Mouse (Mus musculus) intestine, embryonic 14.5 days (tissue): ENCODE measurements around the gene Pnpla3. TPM values are rescaled to one million over a fixed set of nuclear protein-coding genes. Genes with fewer than 3 reads are reported as not detected.

Experiments used
- ATAC-seq: fragments of 200-750 bp; cut with Nextera tagmentation; replicated peaks from 2 replicates; pipeline ENCODE4 v1.8.0; 2017; ENCODE audit warnings: low read depth, moderate number of reproducible peaks, moderate TSS enrichment, moderate library complexity; ENCODE audit not compliant: low FRiP score, low TSS enrichment
- DNase-seq: peaks from one replicate; pipeline ENCODE4 v3.0.0-alpha.2; 2018; ENCODE audit warnings: low spot score
- H3K27ac ChIP-seq: fragments of 300-500 bp; sonication (generic); 2 replicates; pipeline ENCODE4 v1.5.1; 2014; ENCODE audit warnings: low read depth, mild to moderate bottlenecking, control low read depth
- H3K27me3 ChIP-seq: fragments of 300-500 bp; sonication (generic); replicated peaks from 2 replicates; pipeline ENCODE4 v1.6.1; 2014; ENCODE audit warnings: low read length, control low read depth; ENCODE audit not compliant: control insufficient read depth, insufficient read depth
- H3K36me3 ChIP-seq: fragments of 300-500 bp; sonication (generic); 2 replicates; pipeline ENCODE4 v1.6.1; 2014; ENCODE audit warnings: low read length, control low read depth; ENCODE audit not compliant: control insufficient read depth, insufficient read depth
- H3K4me1 ChIP-seq: fragments of 300-500 bp; sonication (generic); replicated peaks from 2 replicates; pipeline ENCODE4 v1.6.1; 2014; ENCODE audit warnings: low read length, control low read depth, mixed read lengths; ENCODE audit not compliant: control insufficient read depth, insufficient read depth
- H3K4me2 ChIP-seq: fragments of 300-500 bp; sonication (generic); 2 replicates; pipeline ENCODE4 v1.6.1; 2014; ENCODE audit warnings: low read length
- H3K4me3 ChIP-seq: fragments of 300-500 bp; sonication (generic); 2 replicates; pipeline ENCODE4 v1.5.1; 2014; ENCODE audit warnings: low read depth, low read length, control low read depth, mixed read lengths
- H3K9ac ChIP-seq: fragments of 300-500 bp; sonication (generic); 2 replicates; pipeline ENCODE4 v1.6.1; 2014; ENCODE audit warnings: mild to moderate bottlenecking, low read length
- H3K9me3 ChIP-seq: fragments of 300-500 bp; sonication (generic); 2 replicates; pipeline ENCODE4 v1.6.1; 2016; ENCODE audit warnings: low read length, control low read depth; ENCODE audit not compliant: control insufficient read depth
- WGBS: fragments of 180-500 bp; shearing (Covaris S2); extraction: QIAGEN DNeasy Blood & Tissue Kit; methylation state at CpG from one replicate; pipeline ENCODE4 v1.1.7; 2014; 5-methylcytosine and 5-hydroxymethylcytosine counted together
- polyA plus RNA-seq: library from polyadenylated mRNA; unstranded; fragments of >200 nt; fragmentation: Nextera tagmentation; extraction: Ambion mirVana; gene quantifications from 2 replicates; pipeline ENCODE4 v1.2.1, GENCODE M21; 2014

Pnpla3 gene
- polyA plus RNA-seq, 1 experiment from 2014 or later: 0.41 TPM

DNA sequence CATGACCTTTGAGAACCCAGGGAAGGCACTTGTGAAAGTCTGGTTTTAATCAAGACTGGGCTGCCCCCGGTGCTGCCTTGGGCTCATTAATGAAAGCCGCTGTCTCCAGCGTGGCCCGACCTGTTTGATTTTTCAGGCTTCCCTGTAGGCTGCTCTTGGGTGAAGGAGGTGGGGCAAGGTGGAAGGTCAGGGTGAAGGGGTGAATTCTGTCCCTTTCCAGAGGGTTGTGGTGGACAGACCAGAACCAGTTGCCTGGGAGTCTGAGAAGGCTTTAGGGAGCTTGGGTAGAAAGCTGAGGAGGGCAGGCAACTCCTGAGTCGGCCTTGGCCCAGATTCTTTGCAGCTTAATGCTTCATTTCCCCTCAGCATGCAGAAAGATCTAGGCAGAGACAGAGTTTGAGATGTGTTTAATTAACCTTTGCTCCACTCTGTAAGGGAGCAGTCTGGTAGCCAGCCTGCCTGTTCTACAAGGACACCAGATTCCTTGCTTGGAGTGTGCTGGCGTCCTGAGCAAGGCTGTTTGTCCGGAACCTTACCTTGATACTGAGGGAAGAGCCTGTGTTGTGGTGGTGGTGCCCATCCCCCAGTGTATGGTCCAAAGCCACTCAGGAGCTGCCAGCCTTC, 48.9 kb downstream of the Pnpla3 start:
- DNase-seq: no peak
- H3K27ac ChIP-seq: no peak overlapping the region
- no peak overlapping the region for H3K9ac ChIP-seq
- no peak overlapping the region for H3K4me3 ChIP-seq
- no peak overlapping the region for H3K4me2 ChIP-seq
- H3K4me1 ChIP-seq: peaks cover 19% of the 10 kb centered on the region
- ATAC-seq: no peak
- H3K9me3 ChIP-seq: no peaks in the 10 kb centered on the region
- peaks cover 28% of the 10 kb centered on the region; the same call in 1 of the 2 replicates for H3K36me3 ChIP-seq
- 15% methylated on average over 7 of the region's 7 CpGs for WGBS
- H3K27me3 ChIP-seq: no peaks in the 10 kb centered on the region

DNA sequence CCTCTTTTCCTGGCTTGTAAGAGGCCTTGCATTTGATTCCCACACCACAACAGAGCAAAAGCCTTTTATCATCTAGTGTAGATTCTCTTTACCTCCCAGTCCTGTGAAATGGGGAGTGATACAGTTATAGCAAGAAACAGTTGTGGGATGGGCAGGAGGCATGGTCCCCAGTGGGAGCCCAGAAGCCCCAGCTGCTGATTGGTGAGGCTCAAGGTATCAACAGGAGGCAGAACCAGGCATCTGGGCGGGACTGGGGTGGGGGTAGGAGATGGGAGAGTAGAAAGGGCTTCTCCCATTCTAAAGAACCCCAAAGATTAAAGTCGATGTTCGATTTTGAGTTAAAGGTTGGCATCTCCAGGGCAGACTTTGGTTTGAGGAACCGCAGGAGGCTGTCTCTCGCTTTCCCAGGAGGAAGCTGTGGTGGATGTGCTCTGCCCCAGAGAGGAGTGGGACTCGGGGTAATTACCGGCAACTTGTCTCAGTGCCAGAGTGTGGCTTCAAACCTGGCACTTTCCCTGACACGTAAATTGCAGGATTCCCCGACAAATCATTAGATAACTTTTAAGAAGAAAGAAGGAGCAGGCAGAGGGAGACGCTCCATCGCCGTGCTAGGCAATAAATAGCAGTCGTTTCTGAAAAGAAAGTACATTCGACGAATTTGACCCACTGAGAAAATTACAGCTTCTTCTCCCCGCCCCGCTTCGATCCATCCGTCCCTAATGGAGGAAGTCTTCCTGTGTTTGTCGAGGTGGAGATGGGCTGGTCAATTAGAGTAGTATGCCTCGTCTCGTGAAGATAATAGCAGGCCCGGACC, 50.5 kb downstream of the Pnpla3 start:
- ATAC-seq: no peak; the same call in 1 of the 2 replicates
- no peak overlapping the region; the same call in 1 of the 2 replicates for H3K9ac ChIP-seq
- WGBS: 25% methylated on average over 23 of the region's 23 CpGs

DNA sequence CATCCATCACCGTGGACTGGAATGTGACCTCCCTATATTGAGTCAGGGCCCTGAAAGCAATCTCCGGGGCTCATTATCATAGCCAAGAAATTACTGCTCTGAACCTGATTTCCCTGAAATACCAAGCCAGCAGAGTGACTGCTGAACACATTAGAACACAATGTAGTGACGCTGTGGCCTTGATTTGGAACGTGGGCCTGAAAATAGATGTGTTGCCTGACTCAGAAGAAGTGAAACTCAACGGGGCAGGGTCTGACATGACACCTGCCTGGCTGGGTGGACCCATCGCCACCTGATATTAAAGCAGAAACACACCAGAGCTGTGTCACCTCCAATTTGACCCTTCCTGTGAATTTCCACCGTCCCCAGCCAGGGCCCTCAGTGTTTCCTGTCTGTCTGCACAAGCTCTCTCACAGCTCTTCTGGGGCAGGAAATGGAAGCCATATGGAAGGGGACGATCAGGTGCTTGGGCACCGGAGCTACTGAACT, 51.2 kb downstream of the Pnpla3 start:
- no peaks in the 10 kb centered on the region for H3K9me3 ChIP-seq
- 18% methylated on average over 9 of the region's 9 CpGs for WGBS
- ATAC-seq (no peak), DNase-seq (peak; percentile 63)
- H3K4me1 ChIP-seq: peaks cover 19% of the 10 kb centered on the region
- peak overlapping the region; percentile 62 for H3K27ac ChIP-seq
- H3K27me3 ChIP-seq: no peaks in the 10 kb centered on the region
- H3K4me2 ChIP-seq: peak overlapping the region; percentile 20; the same call in 1 of the 2 replicates
- no peak overlapping the region; the same call in 1 of the 2 replicates for H3K9ac ChIP-seq
- peaks cover 14% of the 10 kb centered on the region; the same call in 1 of the 2 replicates for H3K36me3 ChIP-seq
- H3K4me3 ChIP-seq: no peak overlapping the region

More for the DNA sequence above, 50.5 kb downstream of the Pnpla3 start:
- peaks cover 19% of the 10 kb centered on the region for H3K4me1 ChIP-seq
- H3K36me3 ChIP-seq: peaks cover 18% of the 10 kb centered on the region; the same call in 1 of the 2 replicates
- no peaks in the 10 kb centered on the region for H3K27me3 ChIP-seq
- no peaks in the 10 kb centered on the region for H3K9me3 ChIP-seq
- peak overlapping the region; percentile 20; the same call in 1 of the 2 replicates for H3K4me2 ChIP-seq
- H3K27ac ChIP-seq: 0 out of 2 replicates have a peak overlapping the region, but pooled peaks have one; percentile 62
- no peak for DNase-seq
- H3K4me3 ChIP-seq: no peak overlapping the region

DNA sequence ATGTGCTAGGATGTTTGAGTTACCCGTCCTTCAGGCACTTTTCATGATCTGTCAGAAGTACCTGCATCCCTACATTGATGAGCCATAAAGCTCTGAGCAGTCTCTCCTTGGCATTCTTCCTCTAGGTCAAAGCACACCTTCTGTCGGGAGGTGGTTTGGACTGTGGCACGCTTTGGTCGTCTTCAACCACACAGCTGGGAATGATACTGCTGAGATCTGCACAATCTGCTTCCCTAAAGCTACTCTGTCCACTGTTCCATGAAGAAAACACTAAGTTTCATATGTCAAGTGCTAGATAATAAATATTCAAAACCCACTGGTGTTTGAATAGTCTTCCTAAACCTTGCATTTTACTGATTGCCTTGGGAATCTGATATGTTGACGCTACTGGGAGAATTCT, 53.9 kb downstream of the Pnpla3 start:
- WGBS: 74% methylated on average over 5 of the region's 5 CpGs
- Histone ChIP-seq H3K9ac (no peak overlapping the region), H3K4me1 (peaks cover 13% of the 10 kb centered on the region), H3K9me3 (no peaks in the 10 kb centered on the region), H3K27ac (no peak overlapping the region), H3K36me3 (no peaks in the 10 kb centered on the region), H3K27me3 (no peaks in the 10 kb centered on the region), H3K4me3 (no peak overlapping the region), H3K4me2 (no peak overlapping the region)
- no peak for ATAC-seq
- DNase-seq: no peak

DNA sequence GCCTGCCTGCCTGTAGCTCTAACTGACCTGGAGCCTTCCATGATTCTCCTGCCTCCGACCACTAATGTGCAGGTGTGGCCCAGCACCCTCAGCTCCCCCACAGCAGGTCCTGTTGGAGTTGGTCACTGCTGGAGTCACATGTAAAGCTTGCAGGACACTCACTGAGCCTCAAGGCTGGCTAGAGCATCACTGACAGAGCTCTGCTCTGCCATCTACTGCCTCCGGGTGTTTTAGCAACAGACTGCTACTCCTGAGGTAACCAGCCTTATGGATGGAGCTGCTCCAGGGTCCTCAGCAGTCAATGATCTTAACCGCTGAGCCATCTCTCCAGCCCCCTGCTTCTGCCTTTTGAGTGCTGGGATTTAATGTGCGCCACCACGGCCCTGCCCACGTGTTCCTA, 55.8 kb downstream of the Pnpla3 start:
- H3K36me3 ChIP-seq: no peaks in the 10 kb centered on the region
- no peaks in the 10 kb centered on the region for H3K9me3 ChIP-seq
- ATAC-seq (no peak), DNase-seq (no peak)
- no peak overlapping the region for H3K4me2 ChIP-seq
- 23% methylated on average over 6 of the region's 6 CpGs for WGBS
- H3K4me3 ChIP-seq: no peak overlapping the region
- no peaks in the 10 kb centered on the region for H3K27me3 ChIP-seq
- H3K4me1 ChIP-seq: peaks cover 10% of the 10 kb centered on the region
- H3K27ac ChIP-seq: no peak overlapping the region
- H3K9ac ChIP-seq: no peak overlapping the region

DNA sequence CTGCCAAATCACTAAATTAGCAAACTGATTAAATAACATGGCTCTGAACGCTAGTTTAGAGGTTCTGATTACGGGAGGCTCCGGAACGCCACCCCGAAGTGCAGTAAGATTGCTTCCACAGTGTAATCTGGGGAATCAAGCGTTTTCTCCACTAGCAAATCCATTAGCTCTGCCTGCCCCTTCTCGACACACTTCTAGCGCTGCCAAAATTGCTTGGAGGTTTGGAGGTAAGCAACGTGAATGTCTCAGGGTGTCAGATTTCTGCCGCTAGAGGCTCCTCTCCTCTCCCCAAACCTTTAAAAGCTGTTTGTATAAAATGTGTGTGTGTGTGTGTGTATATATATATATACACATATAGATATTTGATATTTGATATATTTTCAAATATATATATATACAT, 57.1 kb downstream of the Pnpla3 start:
- WGBS: 44% methylated on average over 10 of the region's 10 CpGs
- Histone ChIP-seq H3K4me3 (no peak overlapping the region), H3K36me3 (no peaks in the 10 kb centered on the region), H3K9me3 (no peaks in the 10 kb centered on the region), H3K27me3 (no peaks in the 10 kb centered on the region), H3K4me1 (no peaks in the 10 kb centered on the region), H3K27ac (no peak overlapping the region), H3K4me2 (no peak overlapping the region), H3K9ac (no peak overlapping the region)
- DNase-seq (no peak), ATAC-seq (no peak)

DNA sequence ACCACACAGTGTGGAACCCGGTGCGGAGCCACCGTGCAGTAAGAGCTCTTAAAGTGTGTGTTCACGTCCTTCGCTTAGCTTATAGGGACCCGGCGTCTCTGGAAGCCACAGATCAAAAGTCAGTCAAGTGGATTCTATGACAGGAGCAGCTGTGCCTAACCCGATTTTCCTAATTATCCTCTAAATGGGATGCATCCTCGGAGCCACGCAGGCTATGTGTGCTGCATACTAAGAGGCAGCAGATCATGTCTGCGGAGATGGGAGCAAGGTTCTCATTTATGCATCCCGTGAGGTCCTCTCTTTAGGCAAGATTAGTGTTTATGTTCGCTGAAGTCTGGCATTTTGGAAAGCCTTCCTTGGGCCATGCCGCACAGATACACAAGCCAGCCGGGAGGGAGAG, 59.3 kb downstream of the Pnpla3 start:
- DNase-seq (no peak), ATAC-seq (no peak)
- no peaks in the 10 kb centered on the region for H3K36me3 ChIP-seq
- no peak overlapping the region for H3K9ac ChIP-seq
- no peaks in the 10 kb centered on the region for H3K9me3 ChIP-seq
- H3K4me3 ChIP-seq: no peak overlapping the region
- H3K27ac ChIP-seq: no peak overlapping the region
- WGBS: 65% methylated on average over 15 of the region's 15 CpGs
- H3K27me3 ChIP-seq: no peaks in the 10 kb centered on the region
- no peak overlapping the region for H3K4me2 ChIP-seq
- peaks cover 11% of the 10 kb centered on the region; the same call in 1 of the 2 replicates for H3K4me1 ChIP-seq

DNA sequence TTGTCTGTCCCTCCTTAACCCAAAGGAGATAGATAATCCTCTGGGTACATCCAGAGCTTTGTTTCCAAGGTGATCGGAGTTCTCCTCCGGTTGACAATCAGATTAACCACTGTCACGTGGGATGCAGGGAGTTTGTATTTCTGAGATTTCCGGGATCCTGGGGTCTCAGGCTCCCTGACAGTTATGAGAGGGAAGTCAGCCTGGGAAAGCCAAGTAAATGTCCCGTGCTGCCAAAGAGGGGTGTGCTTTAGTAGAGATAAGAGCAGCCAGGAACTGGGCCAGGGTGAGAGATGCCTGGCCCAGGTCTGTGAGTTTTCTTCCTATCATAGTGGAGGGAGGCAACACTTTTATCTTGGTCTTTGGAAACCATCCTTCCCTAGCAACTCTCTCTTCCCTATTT, 63.0 kb downstream of the Pnpla3 start:
- Histone ChIP-seq H3K27me3 (no peaks in the 10 kb centered on the region), H3K4me1 (peaks cover 18% of the 10 kb centered on the region; the same call in 1 of the 2 replicates), H3K9ac (no peak overlapping the region), H3K4me2 (peak overlapping the region; percentile 88; the same call in 1 of the 2 replicates), H3K4me3 (no peak overlapping the region), H3K27ac (0 out of 2 replicates have a peak overlapping the region, but pooled peaks have one; percentile 48), H3K36me3 (no peaks in the 10 kb centered on the region), H3K9me3 (no peaks in the 10 kb centered on the region)
- DNase-seq: no peak
- no peak for ATAC-seq
- WGBS: 19% methylated on average over 5 of the region's 5 CpGs
